Mouse (Mus musculus) midbrain, embryonic 15.5 days (tissue): Measurements from ENCODE around the gene Clptm1. TPM values are rescaled to one million over a fixed set of nuclear protein-coding genes. Genes with fewer than 3 reads are reported as not detected.

Experiments
- ATAC-seq: fragments of 200-750 bp; cut with Nextera tagmentation; replicated peaks from 2 replicates; pipeline ENCODE4 v1.8.0; 2017; ENCODE audit warnings: moderate TSS enrichment
- H3K27ac ChIP-seq: fragments of 300-500 bp; sonication (generic); 2 replicates; pipeline ENCODE4 v1.5.1; 2015; ENCODE audit warnings: mild to moderate bottlenecking, inconsistent platforms
- H3K27me3 ChIP-seq: fragments of 300-500 bp; sonication (generic); replicated peaks from 2 replicates; pipeline ENCODE4 v1.6.1; 2015; ENCODE audit warnings: inconsistent platforms
- H3K36me3 ChIP-seq: fragments of 300-500 bp; sonication (generic); replicated peaks from 2 replicates; pipeline ENCODE4 v1.6.1; 2015; ENCODE audit warnings: inconsistent platforms
- H3K4me1 ChIP-seq: fragments of 300-500 bp; sonication (generic); 2 replicates; pipeline ENCODE4 v1.6.1; 2015; ENCODE audit warnings: inconsistent platforms
- H3K4me2 ChIP-seq: fragments of 300-500 bp; sonication (generic); 2 replicates; pipeline ENCODE4 v1.6.1; 2015; ENCODE audit warnings: inconsistent platforms, mild to moderate bottlenecking, moderate library complexity
- H3K4me3 ChIP-seq: fragments of 300-500 bp; sonication (generic); 2 replicates; pipeline ENCODE4 v1.5.1; 2015; ENCODE audit warnings: mild to moderate bottlenecking, inconsistent platforms
- H3K9ac ChIP-seq: fragments of 300-500 bp; sonication (generic); 2 replicates; pipeline ENCODE4 v1.6.1; 2015; ENCODE audit warnings: mild to moderate bottlenecking, inconsistent platforms
- H3K9me3 ChIP-seq: fragments of 300-500 bp; sonication (generic); 2 replicates; pipeline ENCODE4 v1.6.1; 2016; ENCODE audit warnings: inconsistent platforms
- WGBS: fragments of 180-500 bp; shearing (Covaris S2); methylation state at CpG from one replicate; pipeline ENCODE4 v1.1.7; 2015; ENCODE audit warnings: mixed read lengths; 5-methylcytosine and 5-hydroxymethylcytosine counted together
- polyA plus RNA-seq: library from polyadenylated mRNA; unstranded; fragments of >200 nt; fragmentation: Nextera tagmentation; extraction: Ambion mirVana; gene quantifications from 2 replicates; pipeline ENCODE4 v1.2.1, GENCODE M21; 2015

Gene Clptm1
- polyA plus RNA-seq, 1 experiment from 2014 or later, result 129 TPM

GRCm38 (mm10) chr7:19698907-19699826 is 34.3 kb upstream of the Clptm1 start, which contains the start of gene Apoe:
Apoe (minus strand) TSS chr7:19699188.
- Histone ChIP-seq H3K27ac (0 out of 2 replicates have a peak within 1 kb of the TSS, but pooled peaks have one; percentile 20), H3K4me1 (peaks cover 18% of the 10 kb centered on the region), H3K36me3 (peaks cover 8% of the 10 kb centered on the region; the same call in 1 of the 2 replicates), H3K4me2 (peak within 1 kb of the TSS; percentile 50), H3K4me3 (peak within 1 kb of the TSS; percentile 27), H3K9ac (peak within 1 kb of the TSS; percentile 30), H3K9me3 (no peaks in the 10 kb centered on the region), H3K27me3 (no peaks in the 10 kb centered on the region)
- peak; percentile 38 for ATAC-seq
- 1% methylated on average over 20 of the region's 20 CpGs for WGBS

- 0 out of 2 replicates have a peak overlapping the region, but pooled peaks have one; percentile 20 for H3K27ac ChIP-seq
- H3K27me3 ChIP-seq, result no peaks in the 10 kb centered on the region
- peak overlapping the region; percentile 27 for H3K4me3 ChIP-seq
- peaks cover 8% of the 10 kb centered on the region; the same call in 1 of the 2 replicates for H3K36me3 ChIP-seq
- no peaks in the 10 kb centered on the region for H3K9me3 ChIP-seq
- WGBS, result 2% methylated on average over 28 of the region's 28 CpGs
- H3K4me2 ChIP-seq, result peak overlapping the region; percentile 50
- peak overlapping the region; percentile 30 for H3K9ac ChIP-seq
- peaks cover 18% of the 10 kb centered on the region for H3K4me1 ChIP-seq
- no peak for ATAC-seq
Measured at GRCm38 (mm10) chr7:19697949-19698906, 33.4 kb upstream of the Clptm1 start.

GRCm38 (mm10) chr7:19696336-19696873 is 31.6 kb upstream of the Clptm1 start:
- H3K4me2 ChIP-seq, result no peak overlapping the region
- H3K27me3 ChIP-seq, result no peaks in the 10 kb centered on the region
- H3K9me3 ChIP-seq, result no peaks in the 10 kb centered on the region
- peaks cover 18% of the 10 kb centered on the region for H3K4me1 ChIP-seq
- H3K9ac ChIP-seq, result no peak overlapping the region
- H3K4me3 ChIP-seq, result no peak overlapping the region
- no peak overlapping the region for H3K27ac ChIP-seq
- ATAC-seq, result no peak
- H3K36me3 ChIP-seq, result no peaks in the 10 kb centered on the region
- WGBS, result 97% methylated on average over 33 of the region's 34 CpGs

GRCm38 (mm10) chr7:19695881-19696280 is 31.0 kb upstream of the Clptm1 start:
- H3K4me2 ChIP-seq, result no peak overlapping the region
- H3K4me1 ChIP-seq, result peaks cover 18% of the 10 kb centered on the region
- no peaks in the 10 kb centered on the region for H3K27me3 ChIP-seq
- H3K36me3 ChIP-seq, result no peaks in the 10 kb centered on the region
- H3K4me3 ChIP-seq, result no peak overlapping the region
- 88% methylated on average over 6 of the region's 6 CpGs for WGBS
- no peak overlapping the region for H3K27ac ChIP-seq
- H3K9ac ChIP-seq, result no peak overlapping the region
- no peak for ATAC-seq
- H3K9me3 ChIP-seq, result no peaks in the 10 kb centered on the region

- Histone ChIP-seq H3K4me2 (no peak overlapping the region), H3K9ac (no peak overlapping the region), H3K9me3 (no peaks in the 10 kb centered on the region), H3K36me3 (no peaks in the 10 kb centered on the region), H3K4me1 (peaks cover 18% of the 10 kb centered on the region), H3K27me3 (no peaks in the 10 kb centered on the region), H3K27ac (no peak overlapping the region), H3K4me3 (no peak overlapping the region)
- WGBS, result 65% methylated on average over 8 of the region's 8 CpGs
- no peak for ATAC-seq
Measured at GRCm38 (mm10) chr7:19695213-19695594, 30.4 kb upstream of the Clptm1 start.

GRCm38 (mm10) chr7:19694336-19695212 is 29.7 kb upstream of the Clptm1 start:
- no peak for ATAC-seq
- WGBS, result 90% methylated on average over 10 of the region's 10 CpGs
- Histone ChIP-seq H3K4me1 (peaks cover 17% of the 10 kb centered on the region), H3K9me3 (no peaks in the 10 kb centered on the region), H3K4me2 (no peak overlapping the region), H3K27ac (no peak overlapping the region), H3K27me3 (no peaks in the 10 kb centered on the region), H3K36me3 (no peaks in the 10 kb centered on the region), H3K4me3 (no peak overlapping the region), H3K9ac (no peak overlapping the region)

- no peak overlapping the region for H3K4me2 ChIP-seq
- no peak overlapping the region for H3K9ac ChIP-seq
- H3K27me3 ChIP-seq, result no peaks in the 10 kb centered on the region
- H3K4me1 ChIP-seq, result peaks cover 5% of the 10 kb centered on the region
- no peaks in the 10 kb centered on the region for H3K36me3 ChIP-seq
- no peaks in the 10 kb centered on the region for H3K9me3 ChIP-seq
- no peak for ATAC-seq
- H3K4me3 ChIP-seq, result no peak overlapping the region
- no peak overlapping the region for H3K27ac ChIP-seq
- WGBS, result 29% methylated on average over 10 of the region's 10 CpGs
Measured at GRCm38 (mm10) chr7:19693421-19693820, 28.6 kb upstream of the Clptm1 start.

GRCm38 (mm10) chr7:19691873-19692865 is 27.3 kb upstream of the Clptm1 start, which contains the start of gene Apoc1:
Apoc1 (minus strand) TSS chr7:19692660.
- Histone ChIP-seq H3K27ac (no peak within 1 kb of the TSS), H3K27me3 (no peaks in the 10 kb centered on the region), H3K4me2 (no peak within 1 kb of the TSS), H3K9ac (no peak within 1 kb of the TSS), H3K9me3 (no peaks in the 10 kb centered on the region), H3K4me1 (no peaks in the 10 kb centered on the region), H3K4me3 (no peak within 1 kb of the TSS), H3K36me3 (no peaks in the 10 kb centered on the region)
- 51% methylated on average over 28 of the region's 28 CpGs for WGBS
- no peak for ATAC-seq

GRCm38 (mm10) chr7:19691434-19691833 is 26.6 kb upstream of the Clptm1 start:
- H3K27me3 ChIP-seq, result no peaks in the 10 kb centered on the region
- no peak overlapping the region for H3K27ac ChIP-seq
- H3K36me3 ChIP-seq, result no peaks in the 10 kb centered on the region
- no peaks in the 10 kb centered on the region for H3K9me3 ChIP-seq
- WGBS, result 76% methylated on average over 6 of the region's 6 CpGs
- ATAC-seq, result no peak
- H3K9ac ChIP-seq, result no peak overlapping the region
- no peak overlapping the region for H3K4me2 ChIP-seq
- H3K4me3 ChIP-seq, result no peak overlapping the region
- H3K4me1 ChIP-seq, result no peaks in the 10 kb centered on the region

- no peaks in the 10 kb centered on the region for H3K9me3 ChIP-seq
- H3K36me3 ChIP-seq, result no peaks in the 10 kb centered on the region
- H3K9ac ChIP-seq, result no peak overlapping the region
- no peak overlapping the region for H3K4me3 ChIP-seq
- H3K4me1 ChIP-seq, result no peaks in the 10 kb centered on the region
- WGBS, result 90% methylated on average over 4 of the region's 4 CpGs
- H3K4me2 ChIP-seq, result no peak overlapping the region
- no peak for ATAC-seq
- no peaks in the 10 kb centered on the region for H3K27me3 ChIP-seq
- no peak overlapping the region for H3K27ac ChIP-seq
Measured at GRCm38 (mm10) chr7:19690845-19691244, 26.0 kb upstream of the Clptm1 start.
